Mouse (Mus musculus) C2C12 (cell line): ENCODE results near the gene Vamp4.

Experiments used
- CEBPB ChIP-seq: IDR thresholded peaks from one replicate; pipeline ENCODE4 v1.6.1; 2011; ENCODE audit warnings: low read depth, mild to moderate bottlenecking, control low read depth, moderate library complexity
- CTCF ChIP-seq: IDR thresholded peaks from one replicate; pipeline ENCODE4 v1.5.1; 2011; ENCODE audit not compliant: control insufficient read depth, insufficient read depth, insufficient read length
- MYOD1 ChIP-seq: IDR thresholded peaks from one replicate; pipeline ENCODE4 v1.6.1; 2011; ENCODE audit warnings: low read depth; ENCODE audit not compliant: control insufficient read depth, insufficient read length
- MYOG ChIP-seq: IDR thresholded peaks from one replicate; pipeline ENCODE4 v1.6.1; 2011; ENCODE audit not compliant: control insufficient read depth, insufficient read length; ENCODE audit errors: extremely low read depth
- USF1 ChIP-seq: IDR thresholded peaks from one replicate; pipeline ENCODE4 v1.6.1; 2011; ENCODE audit warnings: low read depth, mild to moderate bottlenecking, control low read depth, moderate library complexity

GRCm38 (mm10) chr1:162575098-162575497 lies 4.8 kb downstream of the Vamp4 start:
- no peak for TF ChIP-seq MYOG
- TF ChIP-seq CTCF = no peak
- no peak for TF ChIP-seq USF1
- no peak for TF ChIP-seq CEBPB
- no peak for TF ChIP-seq MYOD1
